In the genomic region with DNA sequence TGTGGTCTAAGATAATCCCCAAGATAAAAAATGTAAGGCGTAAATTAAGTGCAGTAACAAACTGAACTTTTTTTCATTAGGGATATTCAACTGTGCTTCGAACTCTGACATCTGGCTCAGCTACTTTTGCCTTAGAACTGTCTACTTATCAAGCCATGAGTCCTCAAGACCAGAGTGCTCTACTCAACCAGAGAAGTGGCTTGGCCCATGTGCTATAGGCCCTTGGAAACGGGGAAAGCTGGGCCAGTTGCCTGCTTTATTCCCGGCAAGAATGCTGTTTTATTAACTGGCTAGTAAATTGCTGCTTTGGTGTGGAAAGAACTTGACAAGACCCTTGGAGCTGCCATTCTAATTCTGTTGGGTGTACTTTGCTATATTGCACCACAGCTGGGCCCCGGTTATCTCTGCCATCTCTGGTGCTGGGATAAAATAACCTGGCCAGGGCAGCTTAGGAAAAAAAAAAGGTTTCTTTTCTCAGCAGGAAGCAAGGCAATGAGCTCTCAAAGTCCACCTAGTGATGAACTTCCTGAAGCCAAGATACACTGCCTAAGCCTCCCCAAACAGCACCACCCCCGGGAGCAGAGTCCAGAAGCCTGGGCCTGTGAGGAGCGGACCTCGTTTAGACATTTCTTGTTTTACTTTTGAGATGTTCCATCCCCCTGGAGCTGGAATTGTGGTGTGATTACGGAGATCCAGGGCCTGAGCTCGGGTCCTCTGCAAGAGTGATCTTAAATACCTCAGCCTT, we compare ENCODE assay signal across 20 mouse cellular contexts. TPM values are rescaled to one million over a fixed set of nuclear protein-coding genes. Genes with fewer than 3 reads are reported as not detected.
A peak's percentile ranks its signal among the peaks of the same experiment; 100 is the strongest.
DNase-seq lines count a peak whose midpoint lies in the region; ATAC-seq and TF ChIP-seq lines count a peak whose summit lies in the region.
"Had no signal": no experiment of that assay in that cellular context is flagged by ENCODE, and none has a peak within 500 bp of the region (broad histone marks: within the 10 kb centered on the region; RNA-seq: fewer than 3 reads in every experiment).

No protein-coding gene starts in this region.

- no peak overlapping the region for H3K4me3 ChIP-seq in lung, adult 2 months (replicated peaks; ENCODE audit: extremely low read depth, low read depth, low read length)
- no peak overlapping the region for H3K4me3 ChIP-seq in intestine, embryonic 16.5 days (ENCODE audit: low read length)
- no peak overlapping the region for H3K4me3 ChIP-seq in hindbrain, embryonic 10.5 days
- H3K4me3 ChIP-seq: forebrain, embryonic 12.5 days; heart, adult 2 months; limb, embryonic 15.5 days; lung, embryonic 15.5 days; midbrain, embryonic 15.5 days; myocyte; neural tube, embryonic 15.5 days had no signal

- H3K4me2 ChIP-seq in intestine, embryonic 16.5 days (ENCODE audit: low read depth, low read length), result no peak overlapping the region
- H3K4me2 ChIP-seq: forebrain, embryonic 12.5 days; limb, embryonic 15.5 days; lung, embryonic 15.5 days; midbrain, embryonic 15.5 days; neural tube, embryonic 15.5 days had no signal

- H3K27me3 ChIP-seq in intestine, embryonic 16.5 days (replicated peaks; ENCODE audit: control insufficient read depth, insufficient read depth, low read length), result no peaks in the 10 kb centered on the region
- H3K27me3 ChIP-seq in hindbrain, embryonic 10.5 days (ENCODE audit: insufficient read depth, poor library complexity, severe bottlenecking), result no peaks in the 10 kb centered on the region
- H3K27me3 ChIP-seq: forebrain, embryonic 12.5 days; limb, embryonic 15.5 days; lung, embryonic 15.5 days; midbrain, embryonic 15.5 days; neural tube, embryonic 15.5 days had no signal

- no peak overlapping the region for H3K9ac ChIP-seq in intestine, embryonic 16.5 days (ENCODE audit: low read depth, low read length)
- H3K9ac ChIP-seq: forebrain, embryonic 12.5 days; limb, embryonic 15.5 days; lung, embryonic 15.5 days; midbrain, embryonic 15.5 days; neural tube, embryonic 15.5 days had no signal

- H3K36me3 ChIP-seq in intestine, embryonic 16.5 days (ENCODE audit: control insufficient read depth, insufficient read depth, low read length), result peaks cover 9% of the 10 kb centered on the region
- peaks cover 96% of the 10 kb centered on the region for H3K36me3 ChIP-seq in hindbrain, embryonic 10.5 days

- H3K4me1 ChIP-seq in lung, adult 2 months (ENCODE audit: control insufficient read depth, insufficient read depth, low read length), result no peaks in the 10 kb centered on the region
- H3K4me1 ChIP-seq in intestine, embryonic 16.5 days (ENCODE audit: control insufficient read depth, insufficient read depth, low read length), result no peaks in the 10 kb centered on the region
- no peaks in the 10 kb centered on the region; the same call in 1 of the 2 replicates for H3K4me1 ChIP-seq in hindbrain, embryonic 10.5 days (replicated peaks)
- H3K4me1 ChIP-seq: limb, embryonic 15.5 days; lung, embryonic 15.5 days; midbrain, embryonic 15.5 days; neural tube, embryonic 15.5 days had no signal

- H3K27ac ChIP-seq in intestine, embryonic 16.5 days (ENCODE audit: low read length), result peak overlapping the region; percentile 86
- H3K27ac ChIP-seq in hindbrain, embryonic 10.5 days, result no peak overlapping the region
- H3K27ac ChIP-seq: forebrain, embryonic 12.5 days; heart, adult 2 months; hindbrain, postnatal 0 days; limb, embryonic 15.5 days; lung, embryonic 15.5 days; midbrain, embryonic 15.5 days; neural tube, embryonic 15.5 days had no signal

- H3K9me3 ChIP-seq in intestine, embryonic 16.5 days (ENCODE audit: control insufficient read depth, low read length), result no peaks in the 10 kb centered on the region
- H3K9me3 ChIP-seq in hindbrain, embryonic 10.5 days, result no peaks in the 10 kb centered on the region
- H3K9me3 ChIP-seq: forebrain, embryonic 12.5 days; limb, embryonic 15.5 days; lung, embryonic 15.5 days; midbrain, embryonic 15.5 days; neural tube, embryonic 15.5 days had no signal

- TF ChIP-seq POLR2A in lung, adult 2 months (IDR thresholded peaks at IDR 0.05; ENCODE audit: borderline replicate concordance, extremely low read depth, low read depth, low read length), result no peak

- ATAC-seq in intestine, embryonic 16.5 days, result peak; percentile 97
- ATAC-seq: hindbrain, postnatal 0 days; midbrain, embryonic 15.5 days had no signal

- 80% methylated on average over 10 of the region's 10 CpGs for WGBS in lung, adult 2 months
- 65% methylated on average over 10 of the region's 10 CpGs for WGBS in intestine, embryonic 16.5 days
- WGBS in hindbrain, embryonic 10.5 days, result 92% methylated on average over 10 of the region's 10 CpGs

- peak; percentile 30 to 46 for DNase-seq in lung, adult 18-20 months
- no peak for DNase-seq in lung, adult 2 months
- peak; percentile 61 for DNase-seq in kidney, postnatal 14 days
- no peak for DNase-seq in spleen, postnatal 4 days (ENCODE audit: low spot score in 2 of 2)
- no peak for DNase-seq in gastrocnemius, postnatal 10 days
- no peak for DNase-seq in hindbrain, embryonic 10.5 days (ENCODE audit: low spot score)
- DNase-seq: adrenal gland, adult 2 months; cerebellum, adult 9-10 months; gastrocnemius, postnatal 14 days; heart, adult 2 months; heart, postnatal 4 days; layer of hippocampus, postnatal 36 days had no signal

- TF ChIP-seq CTCF in lung, adult 2 months (IDR thresholded peaks at IDR 0.05; ENCODE audit: insufficient read depth, low read length), result no peak

RNA-seq across cellular contexts. Expression of gene Hexb, which starts 22.5 kb away (rescaled TPM):
- polyA plus RNA-seq in lung, adult 2 months (2012; rRNA removed), result 70.6 and 71.8 TPM in 2 replicates
- 142 and 184 TPM in 2 replicates for polyA plus RNA-seq in intestine, embryonic 16.5 days (2015; fragmentation: Nextera tagmentation; extraction: Ambion mirVana)
- total RNA-seq in gastrocnemius, postnatal 10 days (2021), result 10 to 100 TPM; 16.2 to 25.9 TPM
- 18.7 and 23.4 TPM in 2 replicates for polyA plus RNA-seq in hindbrain, embryonic 10.5 days (2016; fragmentation: Nextera tagmentation; extraction: Ambion mirVana)

RNA-seq across cellular contexts. Expression of gene Gfm2, which starts 38.0 kb away (rescaled TPM):
- polyA plus RNA-seq in lung, adult 2 months (2012; rRNA removed), result 13.3 and 17.2 TPM in 2 replicates
- 37.8 and 41.3 TPM in 2 replicates for polyA plus RNA-seq in intestine, embryonic 16.5 days (2015; fragmentation: Nextera tagmentation; extraction: Ambion mirVana)
- total RNA-seq in gastrocnemius, postnatal 10 days (2021), result 10 to 100 TPM; 32.2 to 35.5 TPM
- 37.4 and 44.0 TPM in 2 replicates for polyA plus RNA-seq in hindbrain, embryonic 10.5 days (2016; fragmentation: Nextera tagmentation; extraction: Ambion mirVana)

RNA-seq across cellular contexts. Expression of gene Nsa2, which starts 38.0 kb away (rescaled TPM):
- 14.1 and 22.4 TPM in 2 replicates for polyA plus RNA-seq in lung, adult 2 months (2012; rRNA removed)
- 47.9 and 51.2 TPM in 2 replicates for polyA plus RNA-seq in intestine, embryonic 16.5 days (2015; fragmentation: Nextera tagmentation; extraction: Ambion mirVana)
- 10 to 100 TPM; 77.3 to 84.0 TPM for total RNA-seq in gastrocnemius, postnatal 10 days (2021)
- polyA plus RNA-seq in hindbrain, embryonic 10.5 days (2016; fragmentation: Nextera tagmentation; extraction: Ambion mirVana), result 43.5 and 63.0 TPM in 2 replicates

Comparison
In these comparisons a context has a peak if more than half of its experiments do, and no peak if none do; other contexts are left out.
1. DNase-seq: peak in lung, adult 18-20 months (2 of 2) and kidney, postnatal 14 days (single experiment); none in lung, adult 2 months (single experiment), spleen, postnatal 4 days (0 of 2), gastrocnemius, postnatal 10 days (single experiment) and hindbrain, embryonic 10.5 days (single experiment).